Mouse (Mus musculus): ENCODE data around the gene Exoc3l4. TPM values are rescaled to one million over a fixed set of nuclear protein-coding genes. Genes with fewer than 3 reads are reported as not detected.

Exoc3l4 gene
- total RNA-seq, 2 experiments from 2014 or later = 0.41 to 1.1 TPM

- no peak for DNase-seq (ENCODE audit: low spot score in 2 of 2)
These were observed 17.4 kb downstream of the Exoc3l4 start for GRCm38 (mm10) chr12:111434164-111434744.

- no peak for DNase-seq (ENCODE audit: low spot score in 2 of 2)
These were observed 18.0 kb downstream of the Exoc3l4 start for GRCm38 (mm10) chr12:111434745-111435327.

GRCm38 (mm10) chr12:111436170-111436569, 19.4 kb downstream of the Exoc3l4 start:
- DNase-seq (ENCODE audit: low spot score in 2 of 2) = no peak

- no peak for DNase-seq (ENCODE audit: low spot score in 2 of 2)
These were observed 19.8 kb downstream of the Exoc3l4 start for GRCm38 (mm10) chr12:111436640-111437039.

- no peak for DNase-seq (ENCODE audit: low spot score in 2 of 2)
These were observed 20.5 kb downstream of the Exoc3l4 start for GRCm38 (mm10) chr12:111437222-111437900.

- no peak for DNase-seq (ENCODE audit: low spot score in 2 of 2)
These were observed 22.0 kb downstream of the Exoc3l4 start for GRCm38 (mm10) chr12:111438850-111439249.

- no peak for DNase-seq (ENCODE audit: low spot score in 2 of 2)
These were observed 24.0 kb downstream of the Exoc3l4 start for GRCm38 (mm10) chr12:111440701-111441373.

- DNase-seq (ENCODE audit: low spot score in 2 of 2) = no peak
These were observed 24.7 kb downstream of the Exoc3l4 start for GRCm38 (mm10) chr12:111441523-111441922.

GRCm38 (mm10) chr12:111442309-111443010, 25.6 kb downstream of the Exoc3l4 start, which contains the start of gene Tnfaip2:
TSS of gene Tnfaip2 (plus strand) at chr12:111442469.
- peak; percentile 32 to 53 for DNase-seq (ENCODE audit: low spot score in 2 of 2)

- DNase-seq (ENCODE audit: low spot score in 2 of 2) = no peak
These were observed 26.4 kb downstream of the Exoc3l4 start for GRCm38 (mm10) chr12:111443011-111443870.

GRCm38 (mm10) chr12:111443921-111444831, 27.4 kb downstream of the Exoc3l4 start:
- DNase-seq (ENCODE audit: low spot score in 2 of 2) = no peak

GRCm38 (mm10) chr12:111445161-111445889, 28.5 kb downstream of the Exoc3l4 start:
- DNase-seq (ENCODE audit: low spot score in 2 of 2) = no peak

- no peak for DNase-seq (ENCODE audit: low spot score in 2 of 2)
These were observed 29.2 kb downstream of the Exoc3l4 start for GRCm38 (mm10) chr12:111445890-111446613.

- DNase-seq (ENCODE audit: low spot score in 2 of 2) = no peak
These were observed 29.9 kb downstream of the Exoc3l4 start for GRCm38 (mm10) chr12:111446745-111447144.

- no peak for DNase-seq (ENCODE audit: low spot score in 2 of 2)
These were observed 30.5 kb downstream of the Exoc3l4 start for GRCm38 (mm10) chr12:111447350-111447749.

- DNase-seq (ENCODE audit: low spot score in 2 of 2) = no peak
These were observed 31.3 kb downstream of the Exoc3l4 start for GRCm38 (mm10) chr12:111447898-111448760.
